ENCODE assay signal across 7 mouse cellular contexts in genomic region chr19:45542061-45542460, GRCm38 (mm10). TPM values are rescaled to one million over a fixed set of nuclear protein-coding genes. Genes with fewer than 3 reads are reported as not detected.
DNase-seq lines count a peak whose midpoint lies in the region; ATAC-seq lines count a peak whose summit lies in the region.

No protein-coding gene starts in this region.

- no peaks in the 10 kb centered on the region for H3K36me3 ChIP-seq in megakaryocyte, embryonic 14.5 days (replicated peaks; ENCODE audit: low read length)
- H3K36me3 ChIP-seq in forebrain, embryonic 11.5 days (ENCODE audit: control insufficient read depth, insufficient read depth, low read length): no peaks in the 10 kb centered on the region
- no peaks in the 10 kb centered on the region for H3K36me3 ChIP-seq in limb, embryonic 12.5 days
- no peaks in the 10 kb centered on the region for H3K36me3 ChIP-seq in stomach, embryonic 14.5 days (ENCODE audit: control insufficient read depth, insufficient read depth, low read length)

- peaks cover 76% of the 10 kb centered on the region for H3K27me3 ChIP-seq in megakaryocyte, embryonic 14.5 days (replicated peaks)
- peaks cover 45% of the 10 kb centered on the region for H3K27me3 ChIP-seq in forebrain, embryonic 11.5 days (ENCODE audit: control insufficient read depth, insufficient read depth, low read length)
- H3K27me3 ChIP-seq in limb, embryonic 12.5 days: peaks cover 80% of the 10 kb centered on the region
- H3K27me3 ChIP-seq in stomach, embryonic 14.5 days (ENCODE audit: control insufficient read depth, insufficient read depth, low read length): 0 out of 2 replicates have a peak, but pooled peaks cover 10% of the 10 kb centered on the region

- H3K4me3 ChIP-seq in megakaryocyte, embryonic 14.5 days (replicated peaks): peak overlapping the region; percentile 91
- H3K4me3 ChIP-seq in forebrain, embryonic 11.5 days (ENCODE audit: low read depth, low read length): peak overlapping the region; percentile 37
- H3K4me3 ChIP-seq in limb, embryonic 12.5 days (replicated peaks): peak overlapping the region; percentile 47
- H3K4me3 ChIP-seq in stomach, embryonic 14.5 days (ENCODE audit: low read depth, low read length): peak overlapping the region; percentile 29; the same call in 1 of the 2 replicates

- H3K9me3 ChIP-seq in megakaryocyte, embryonic 14.5 days: no peaks in the 10 kb centered on the region
- H3K9me3 ChIP-seq in forebrain, embryonic 11.5 days (ENCODE audit: control insufficient read depth, low read length): no peaks in the 10 kb centered on the region
- H3K9me3 ChIP-seq in limb, embryonic 12.5 days: no peaks in the 10 kb centered on the region
- H3K9me3 ChIP-seq in stomach, embryonic 14.5 days (ENCODE audit: control insufficient read depth, low read depth, low read length): no peaks in the 10 kb centered on the region

- WGBS in forebrain, embryonic 11.5 days: 12% methylated on average over 3 of the region's 3 CpGs
- 11% methylated on average over 3 of the region's 3 CpGs for WGBS in limb, embryonic 12.5 days
- 26% methylated on average over 3 of the region's 3 CpGs for WGBS in stomach, embryonic 14.5 days

- H3K27ac ChIP-seq in forebrain, embryonic 11.5 days (ENCODE audit: low read depth, low read length): no peak overlapping the region
- H3K27ac ChIP-seq in limb, embryonic 12.5 days: no peak overlapping the region
- no peak overlapping the region for H3K27ac ChIP-seq in stomach, embryonic 14.5 days (ENCODE audit: low read length)

- H3K9ac ChIP-seq in forebrain, embryonic 11.5 days (ENCODE audit: low read length): peak overlapping the region; percentile 53
- H3K9ac ChIP-seq in limb, embryonic 12.5 days (replicated peaks): peak overlapping the region; percentile 52; the same call in 1 of the 2 replicates
- H3K9ac ChIP-seq in stomach, embryonic 14.5 days (replicated peaks; ENCODE audit: low read depth, low read length): no peak overlapping the region

- H3K4me2 ChIP-seq in forebrain, embryonic 11.5 days (ENCODE audit: low read depth, low read length, severe bottlenecking): peak overlapping the region; percentile 74
- peak overlapping the region; percentile 83 for H3K4me2 ChIP-seq in limb, embryonic 12.5 days
- peak overlapping the region; percentile 69 for H3K4me2 ChIP-seq in stomach, embryonic 14.5 days (replicated peaks; ENCODE audit: low read depth, low read length)

- DNase-seq in forebrain, embryonic 11.5 days (ENCODE audit: low spot score): no peak
- no peak for DNase-seq in yolk sac, embryonic 10.5 days (ENCODE audit: low spot score)
- no peak for DNase-seq in cerebellum, adult 8-10 months

- no peak for ATAC-seq in megakaryocyte, adult 5-6 weeks (ENCODE audit: poor library complexity, severe bottlenecking)
- no peak for ATAC-seq in forebrain, embryonic 11.5 days (replicated peaks; ENCODE audit: low FRiP score)
- ATAC-seq in limb, embryonic 12.5 days (ENCODE audit: insufficient number of reproducible peaks, insufficient read depth, low FRiP score, low TSS enrichment, low read depth): no peak
- no peak for ATAC-seq in stomach, embryonic 14.5 days (ENCODE audit: insufficient number of reproducible peaks, insufficient read depth, low FRiP score, low read depth)

- H3K4me1 ChIP-seq in megakaryocyte, embryonic 14.5 days: peaks cover 45% of the 10 kb centered on the region
- peaks cover 13% of the 10 kb centered on the region; the same call in 1 of the 2 replicates for H3K4me1 ChIP-seq in forebrain, embryonic 11.5 days (replicated peaks; ENCODE audit: control insufficient read depth, insufficient read depth, low read length)
- peaks cover 27% of the 10 kb centered on the region for H3K4me1 ChIP-seq in limb, embryonic 12.5 days (replicated peaks)
- peaks cover 5% of the 10 kb centered on the region; the same call in 1 of the 2 replicates for H3K4me1 ChIP-seq in stomach, embryonic 14.5 days (ENCODE audit: control insufficient read depth, insufficient read depth, low read length)

RNA-seq across cellular contexts. Expression of gene Poll, which starts 18.3 kb away (rescaled TPM):
- 7.5 and 15.4 TPM in 2 replicates for polyA plus RNA-seq in megakaryocyte, embryonic 14.5 days (2012; ENCODE audit: insufficient read depth, low replicate concordance)
- 3.2 and 3.7 TPM in 2 replicates for total RNA-seq in megakaryocyte, adult 5-6 weeks (2015)
- 6.7 and 7.4 TPM in 2 replicates for total RNA-seq in megakaryocyte, adult 5-6 weeks (2017)
- 22.6 and 24.0 TPM in 2 replicates for polyA plus RNA-seq in forebrain, embryonic 11.5 days (2014; fragmentation: Nextera tagmentation; extraction: Ambion mirVana)
- polyA plus RNA-seq in limb, embryonic 12.5 days (2016; fragmentation: Nextera tagmentation; extraction: Ambion mirVana): 17.7 and 20.1 TPM in 2 replicates
- 12.2 and 12.5 TPM in 2 replicates for polyA plus RNA-seq in stomach, embryonic 14.5 days (2014; fragmentation: Nextera tagmentation; extraction: Ambion mirVana)

RNA-seq across cellular contexts. Expression of gene Gm17018, which starts 18.4 kb away (rescaled TPM):
- 32.0 and 59.1 TPM in 2 replicates for polyA plus RNA-seq in megakaryocyte, embryonic 14.5 days (2012; ENCODE audit: insufficient read depth, low replicate concordance)
- total RNA-seq in megakaryocyte, adult 5-6 weeks (2015): 22.6 and 23.8 TPM in 2 replicates
- total RNA-seq in megakaryocyte, adult 5-6 weeks (2017): 13.5 and 15.3 TPM in 2 replicates
- polyA plus RNA-seq in forebrain, embryonic 11.5 days (2014; fragmentation: Nextera tagmentation; extraction: Ambion mirVana): 49.7 and 53.9 TPM in 2 replicates
- 50.5 and 53.7 TPM in 2 replicates for polyA plus RNA-seq in limb, embryonic 12.5 days (2016; fragmentation: Nextera tagmentation; extraction: Ambion mirVana)
- polyA plus RNA-seq in stomach, embryonic 14.5 days (2014; fragmentation: Nextera tagmentation; extraction: Ambion mirVana): 45.3 and 45.4 TPM in 2 replicates

Comparison
In these comparisons a context has a peak if more than half of its experiments do, and no peak if none do; other contexts are left out.
1. H3K4me3 ChIP-seq: peak in every context shown above with its lines; median percentile 91 in megakaryocyte, embryonic 14.5 days; 47 in limb, embryonic 12.5 days; 37 in forebrain, embryonic 11.5 days; 29 in stomach, embryonic 14.5 days.